ENCODE assay signal across 12 mouse cellular contexts in the genomic region with DNA sequence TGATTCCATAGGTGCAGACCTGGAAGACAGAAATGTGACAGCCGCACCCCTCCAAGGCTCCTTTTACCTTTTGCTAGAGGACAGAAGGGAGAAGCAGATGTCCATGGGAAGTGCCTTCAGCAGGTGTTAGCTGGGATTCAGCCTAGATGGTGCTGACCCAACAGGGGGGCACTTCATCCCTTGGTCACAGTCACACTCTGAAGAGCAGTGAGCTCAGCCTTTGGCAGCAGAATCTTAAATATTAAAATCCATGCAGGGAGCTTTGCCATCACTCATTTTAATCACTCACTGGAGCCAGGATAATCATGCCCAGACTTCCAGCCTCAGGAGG.
DNase-seq lines count a peak whose midpoint lies in the region; ATAC-seq and TF ChIP-seq lines count a peak whose summit lies in the region.
"Had no signal": no experiment of that assay in that cellular context is flagged by ENCODE, and none has a peak within 500 bp of the region (broad histone marks: within the 10 kb centered on the region; RNA-seq: fewer than 3 reads in every experiment).

No protein-coding gene starts in this region.

- no peaks in the 10 kb centered on the region for H3K9me3 ChIP-seq in heart, embryonic 14.5 days (ENCODE audit: control insufficient read depth, low read length)
- H3K9me3 ChIP-seq in hindbrain, embryonic 14.5 days (ENCODE audit: control insufficient read depth, low read length): no peaks in the 10 kb centered on the region
- H3K9me3 ChIP-seq in midbrain, postnatal 0 days (ENCODE audit: low read length): no peaks in the 10 kb centered on the region

- 0 out of 2 replicates have a peak overlapping the region, but pooled peaks have one; percentile 8 for H3K9ac ChIP-seq in heart, embryonic 14.5 days (ENCODE audit: low read length)
- no peak overlapping the region for H3K9ac ChIP-seq in hindbrain, embryonic 14.5 days
- no peak overlapping the region for H3K9ac ChIP-seq in midbrain, postnatal 0 days (replicated peaks; ENCODE audit: low read length, poor library complexity, severe bottlenecking)
- H3K9ac ChIP-seq: liver, postnatal 0 days had no signal

- H3K4me3 ChIP-seq in heart, embryonic 14.5 days (ENCODE audit: control insufficient read depth in 1 of 2, insufficient read depth in 1 of 2, low read depth in 1 of 2, low read length in 2 of 2): no peak overlapping the region
- H3K4me3 ChIP-seq in hindbrain, embryonic 14.5 days (replicated peaks; ENCODE audit: low read length): no peak overlapping the region
- H3K4me3 ChIP-seq in midbrain, postnatal 0 days (ENCODE audit: low read depth, low read length): no peak overlapping the region

- H3K27ac ChIP-seq in heart, embryonic 14.5 days (replicated peaks in 1 of 2; ENCODE audit: control insufficient read depth in 1 of 2, insufficient read depth in 1 of 2, low read depth in 2 of 2, low read length in 2 of 2): no peak overlapping the region
- no peak overlapping the region for H3K27ac ChIP-seq in hindbrain, embryonic 14.5 days
- H3K27ac ChIP-seq in midbrain, postnatal 0 days (ENCODE audit: low read depth, low read length): no peak overlapping the region
- H3K27ac ChIP-seq: stomach, postnatal 0 days had no signal

- no peak for TF ChIP-seq CTCF in midbrain, postnatal 0 days (IDR thresholded peaks at IDR 0.05)

- peaks cover 13 to 31% of the 10 kb centered on the region in 2 experiments for H3K4me1 ChIP-seq in heart, embryonic 14.5 days (ENCODE audit: control insufficient read depth in 2 of 2, insufficient read depth in 2 of 2, low read length in 2 of 2)
- H3K4me1 ChIP-seq in hindbrain, embryonic 14.5 days (replicated peaks; ENCODE audit: control insufficient read depth, insufficient read depth, low read length): 0 out of 2 replicates have a peak, but pooled peaks cover 2% of the 10 kb centered on the region
- no peaks in the 10 kb centered on the region for H3K4me1 ChIP-seq in midbrain, postnatal 0 days (ENCODE audit: insufficient read depth, low read length)

- ATAC-seq in heart, embryonic 14.5 days (ENCODE audit: insufficient number of reproducible peaks, insufficient read depth, low FRiP score, low read depth): no peak
- ATAC-seq in hindbrain, embryonic 14.5 days (ENCODE audit: low FRiP score): peak; percentile 61; the same call in 1 of the 2 replicates
- ATAC-seq in midbrain, postnatal 0 days (ENCODE audit: low FRiP score): peak; percentile 65; the same call in 1 of the 2 replicates
- ATAC-seq in frontal cortex, adult (ENCODE audit: low TSS enrichment): no peak
- ATAC-seq: liver, postnatal 0 days had no signal

- no peaks in the 10 kb centered on the region for H3K27me3 ChIP-seq in heart, embryonic 14.5 days (ENCODE audit: control insufficient read depth, insufficient read depth, low read length)
- no peaks in the 10 kb centered on the region for H3K27me3 ChIP-seq in hindbrain, embryonic 14.5 days (ENCODE audit: control insufficient read depth, insufficient read depth, low read length)
- H3K27me3 ChIP-seq in midbrain, postnatal 0 days (ENCODE audit: insufficient read depth, low read length): no peaks in the 10 kb centered on the region

- H3K4me2 ChIP-seq in heart, embryonic 14.5 days (ENCODE audit: low read length): no peak overlapping the region
- no peak overlapping the region for H3K4me2 ChIP-seq in hindbrain, embryonic 14.5 days (replicated peaks)
- H3K4me2 ChIP-seq in midbrain, postnatal 0 days (ENCODE audit: low read depth, low read length, poor library complexity, severe bottlenecking): no peak overlapping the region

- no peak for DNase-seq in heart, adult 18-20 months
- DNase-seq in cerebellum, adult 9-10 months: peak; percentile 93
- DNase-seq in hindbrain, embryonic 14.5 days (ENCODE audit: low spot score): no peak
- peak; percentile 79 for DNase-seq in midbrain, postnatal 0 days (ENCODE audit: low spot score)
- DNase-seq in adrenal gland, postnatal 36 days: no peak
- DNase-seq: gastrocnemius, postnatal 36 days; heart, postnatal 4 days; layer of hippocampus, adult 9-11 months; liver, postnatal 0 days had no signal

- H3K36me3 ChIP-seq in heart, embryonic 14.5 days (ENCODE audit: control insufficient read depth, insufficient read depth, low read length): no peaks in the 10 kb centered on the region
- no peaks in the 10 kb centered on the region for H3K36me3 ChIP-seq in hindbrain, embryonic 14.5 days (replicated peaks; ENCODE audit: control insufficient read depth, insufficient read depth)
- H3K36me3 ChIP-seq in midbrain, postnatal 0 days (ENCODE audit: insufficient read depth, low read length): no peaks in the 10 kb centered on the region

- 67% methylated on average over 1 of the region's 1 CpGs for WGBS in heart, embryonic 14.5 days
- 94% methylated on average over 1 of the region's 1 CpGs for WGBS in hindbrain, embryonic 14.5 days
- 63% methylated on average over 1 of the region's 1 CpGs for WGBS in midbrain, postnatal 0 days

Comparison
In these comparisons a context has a peak if more than half of its experiments do, and no peak if none do; other contexts are left out.
1. ATAC-seq: peak in hindbrain, embryonic 14.5 days (single experiment) and midbrain, postnatal 0 days (single experiment); none in heart, embryonic 14.5 days (single experiment) and frontal cortex, adult (single experiment).
2. DNase-seq: peak in cerebellum, adult 9-10 months (single experiment) and midbrain, postnatal 0 days (single experiment); none in heart, adult 18-20 months (0 of 2), hindbrain, embryonic 14.5 days (single experiment) and adrenal gland, postnatal 36 days (0 of 2).